Mouse (Mus musculus): ENCODE data around the gene Crtam. TPM values are rescaled to one million over a fixed set of nuclear protein-coding genes. Genes with fewer than 3 reads are reported as not detected.

Gene Crtam
- polyA plus RNA-seq, 1 experiment from 2014 or later: 0.39 TPM

DNA sequence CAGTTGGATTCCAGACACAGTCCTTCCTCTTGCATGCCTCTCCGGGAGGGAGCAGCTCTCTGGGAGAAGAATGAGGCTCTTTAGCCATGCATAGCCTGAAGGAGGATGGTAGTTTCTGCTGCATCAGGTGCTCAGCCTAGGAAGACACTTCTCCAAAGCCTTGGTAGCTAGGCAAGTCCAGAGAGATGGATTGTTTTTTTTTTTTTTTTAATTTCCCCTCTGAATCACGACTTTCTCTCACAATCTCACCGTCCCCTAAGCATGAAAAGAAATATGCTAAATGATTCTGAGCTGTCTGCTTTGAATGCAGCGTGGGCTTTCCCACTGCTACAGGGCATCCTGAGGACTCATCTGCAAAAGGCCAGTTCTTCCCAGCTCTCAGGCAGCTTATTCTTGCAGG, 10.1 kb upstream of the Crtam start:
- DNase-seq (ENCODE audit: low spot score) (no peak), ATAC-seq (ENCODE audit: low FRiP score) (no peak)
- WGBS: 20% methylated on average over 4 of the region's 4 CpGs
- Histone ChIP-seq H3K4me1 (replicated peaks; ENCODE audit: control insufficient read depth, insufficient read depth, low read length) (peaks cover 25% of the 10 kb centered on the region), H3K27ac (peak overlapping the region; percentile 72), H3K9ac (no peak overlapping the region), H3K4me2 (replicated peaks) (no peak overlapping the region), H3K4me3 (replicated peaks; ENCODE audit: low read length) (no peak overlapping the region), H3K27me3 (ENCODE audit: control insufficient read depth, insufficient read depth, low read length) (no peaks in the 10 kb centered on the region), H3K9me3 (ENCODE audit: control insufficient read depth, low read length) (no peaks in the 10 kb centered on the region), H3K36me3 (replicated peaks; ENCODE audit: control insufficient read depth, insufficient read depth) (peaks cover 7% of the 10 kb centered on the region)

DNA sequence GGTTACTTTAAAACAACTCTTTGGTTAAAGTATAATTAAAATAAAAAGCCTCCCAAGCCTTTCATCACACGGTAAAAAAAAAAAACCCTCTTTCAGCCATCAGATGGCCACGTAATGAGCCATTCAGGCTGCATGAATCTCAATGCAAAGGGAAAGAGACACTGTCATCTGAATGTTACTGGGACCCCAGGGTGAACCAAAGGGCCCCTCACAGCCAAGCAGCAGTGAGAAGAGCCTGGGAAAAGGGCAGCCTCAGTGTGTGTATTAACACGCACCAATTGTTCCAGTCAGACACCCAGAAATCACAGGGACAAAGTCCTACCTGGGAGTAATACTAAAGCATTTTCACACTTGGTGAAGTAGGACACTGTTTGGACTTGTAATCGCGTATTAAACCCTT, 8.0 kb upstream of the Crtam start:
- 0 out of 2 replicates have a peak overlapping the region, but pooled peaks have one; percentile 13 for H3K4me2 ChIP-seq (replicated peaks)
- ATAC-seq (ENCODE audit: low FRiP score) (no peak), DNase-seq (ENCODE audit: low spot score) (no peak)
- H3K4me3 ChIP-seq (replicated peaks; ENCODE audit: low read length): no peak overlapping the region
- H3K4me1 ChIP-seq (replicated peaks; ENCODE audit: control insufficient read depth, insufficient read depth, low read length): peaks cover 29% of the 10 kb centered on the region
- H3K9ac ChIP-seq: no peak overlapping the region
- no peaks in the 10 kb centered on the region for H3K27me3 ChIP-seq (ENCODE audit: control insufficient read depth, insufficient read depth, low read length)
- whole genome bisulfite sequencing: 39% methylated on average over 5 of the region's 5 CpGs
- H3K36me3 ChIP-seq (replicated peaks; ENCODE audit: control insufficient read depth, insufficient read depth): no peaks in the 10 kb centered on the region; the same call in 1 of the 2 replicates
- no peaks in the 10 kb centered on the region for H3K9me3 ChIP-seq (ENCODE audit: control insufficient read depth, low read length)
- H3K27ac ChIP-seq: peak overlapping the region; percentile 89

DNA sequence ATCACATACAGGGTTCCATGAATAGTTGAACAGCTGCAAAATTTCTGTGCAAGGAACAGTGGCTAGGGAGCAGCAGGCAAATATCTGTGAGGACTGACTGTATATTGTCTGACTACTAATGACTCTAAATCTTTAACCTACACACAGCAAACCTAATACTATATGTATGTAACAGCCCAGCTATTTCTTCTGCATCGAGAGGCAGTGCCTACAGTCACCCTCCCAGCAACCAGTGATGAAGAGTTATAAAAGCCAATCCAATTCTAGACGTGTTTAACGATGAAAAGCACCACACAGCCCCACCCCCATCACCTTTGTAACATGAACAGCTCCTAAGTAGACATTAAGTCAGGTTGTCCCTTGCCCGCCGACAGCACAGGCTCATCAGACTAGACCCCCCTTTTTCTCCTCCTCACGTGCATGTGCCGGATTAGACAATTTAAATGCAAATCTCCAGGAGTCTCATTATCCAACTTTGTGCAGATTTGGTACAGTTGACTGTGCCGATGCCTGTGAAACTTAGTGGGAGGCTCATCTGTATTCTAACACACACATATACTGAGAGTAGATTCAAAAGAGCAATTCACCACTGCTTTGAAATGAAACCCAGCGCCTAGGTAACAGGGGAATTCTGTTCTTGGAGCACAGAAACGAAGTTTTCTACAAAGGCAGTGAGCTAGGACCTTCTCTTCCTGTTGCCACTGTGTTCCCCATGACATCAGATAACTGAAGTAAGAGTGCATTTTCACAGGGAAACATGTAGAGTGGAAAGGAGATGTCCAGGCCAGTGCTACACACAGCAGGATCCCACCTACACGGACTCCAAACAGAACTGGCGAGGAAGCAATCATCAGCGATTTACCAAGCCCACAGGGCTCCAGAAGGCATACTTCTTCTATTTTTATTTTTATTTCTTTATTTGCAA, 7.3 kb upstream of the Crtam start:
- Histone ChIP-seq H3K4me2 (replicated peaks) (peak overlapping the region; percentile 13; the same call in 1 of the 2 replicates), H3K27me3 (ENCODE audit: control insufficient read depth, insufficient read depth, low read length) (no peaks in the 10 kb centered on the region), H3K9me3 (ENCODE audit: control insufficient read depth, low read length) (no peaks in the 10 kb centered on the region), H3K9ac (no peak overlapping the region), H3K27ac (peak overlapping the region; percentile 89), H3K4me3 (replicated peaks; ENCODE audit: low read length) (no peak overlapping the region), H3K36me3 (replicated peaks; ENCODE audit: control insufficient read depth, insufficient read depth) (no peaks in the 10 kb centered on the region; the same call in 1 of the 2 replicates), H3K4me1 (replicated peaks; ENCODE audit: control insufficient read depth, insufficient read depth, low read length) (peaks cover 29% of the 10 kb centered on the region)
- peak; percentile 67 for DNase-seq (ENCODE audit: low spot score)
- WGBS: 16% methylated on average over 13 of the region's 13 CpGs
- peak; percentile 89 for ATAC-seq (ENCODE audit: low FRiP score)

DNA sequence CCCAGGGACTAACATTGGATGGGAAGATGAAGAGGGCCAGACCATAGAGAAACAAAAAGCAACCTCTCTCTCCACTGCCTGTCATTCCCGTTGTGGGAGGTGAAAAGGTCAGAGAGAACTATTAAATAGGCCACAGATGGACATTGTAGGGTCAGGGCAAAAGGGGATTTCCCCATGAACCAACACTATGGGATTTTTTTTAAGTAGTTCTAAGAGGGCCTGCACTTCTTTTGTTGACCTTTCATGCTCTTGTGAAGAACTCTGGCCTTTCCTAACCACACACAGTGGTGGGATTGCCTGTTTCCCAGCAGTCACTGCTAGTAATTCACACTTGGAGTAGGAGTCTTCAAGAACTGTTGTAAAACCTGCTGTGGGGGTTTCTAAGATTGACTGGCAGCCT, 3.4 kb upstream of the Crtam start:
- no peaks in the 10 kb centered on the region for H3K27me3 ChIP-seq (ENCODE audit: control insufficient read depth, insufficient read depth, low read length)
- no peak for ATAC-seq (ENCODE audit: low FRiP score)
- H3K4me1 ChIP-seq (replicated peaks; ENCODE audit: control insufficient read depth, insufficient read depth, low read length): peaks cover 26% of the 10 kb centered on the region
- H3K27ac ChIP-seq: no peak overlapping the region
- H3K4me3 ChIP-seq (replicated peaks; ENCODE audit: low read length): no peak overlapping the region
- 0% methylated on average over 1 of the region's 1 CpGs for WGBS
- H3K9me3 ChIP-seq (ENCODE audit: control insufficient read depth, low read length): no peaks in the 10 kb centered on the region
- no peak overlapping the region for H3K9ac ChIP-seq
- H3K4me2 ChIP-seq (replicated peaks): no peak overlapping the region
- DNase-seq (ENCODE audit: low spot score): no peak
- H3K36me3 ChIP-seq (replicated peaks; ENCODE audit: control insufficient read depth, insufficient read depth): no peaks in the 10 kb centered on the region

DNA sequence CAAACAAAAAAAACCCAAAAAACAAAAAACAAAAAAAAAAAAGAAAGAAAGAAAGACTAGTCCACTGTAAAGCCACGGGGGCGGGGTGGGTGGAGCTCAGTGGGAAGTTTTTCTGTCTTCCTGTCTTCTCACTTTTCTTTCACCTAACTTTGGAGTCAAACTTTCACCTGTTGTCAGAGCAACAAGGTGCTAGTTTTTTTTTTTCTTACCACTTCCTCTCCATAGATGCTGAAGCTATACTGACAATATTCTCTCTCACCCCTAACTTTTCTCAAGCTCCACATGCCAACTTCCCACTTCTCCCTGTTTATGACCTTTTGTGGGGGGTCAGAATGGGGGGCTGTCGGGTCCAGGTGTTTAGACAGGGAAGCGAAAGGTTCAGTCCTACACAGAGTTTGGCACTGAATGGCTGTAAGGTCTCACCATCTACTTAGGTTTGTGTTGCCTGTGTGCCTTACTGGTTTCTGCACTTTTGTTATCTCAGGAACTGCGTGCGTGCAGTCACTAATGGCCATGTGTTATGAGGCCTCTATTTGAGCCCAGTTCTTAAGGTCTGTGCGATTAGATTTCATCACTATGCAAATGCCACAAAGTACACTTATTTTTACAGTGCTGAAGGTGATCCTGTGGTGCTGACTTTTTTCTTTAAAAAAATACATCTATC, 7.2 kb downstream of the Crtam start:
- H3K4me3 ChIP-seq (replicated peaks; ENCODE audit: low read length): no peak overlapping the region
- no peak overlapping the region for H3K27ac ChIP-seq
- H3K4me2 ChIP-seq (replicated peaks): no peak overlapping the region
- DNase-seq (ENCODE audit: low spot score) (no peak), ATAC-seq (ENCODE audit: low FRiP score) (no peak)
- H3K36me3 ChIP-seq (replicated peaks; ENCODE audit: control insufficient read depth, insufficient read depth): no peaks in the 10 kb centered on the region
- H3K9me3 ChIP-seq (ENCODE audit: control insufficient read depth, low read length): no peaks in the 10 kb centered on the region
- H3K4me1 ChIP-seq (replicated peaks; ENCODE audit: control insufficient read depth, insufficient read depth, low read length): no peaks in the 10 kb centered on the region; the same call in 1 of the 2 replicates
- 93% methylated on average over 7 of the region's 7 CpGs for WGBS
- H3K9ac ChIP-seq: no peak overlapping the region
- H3K27me3 ChIP-seq (ENCODE audit: control insufficient read depth, insufficient read depth, low read length): no peaks in the 10 kb centered on the region

DNA sequence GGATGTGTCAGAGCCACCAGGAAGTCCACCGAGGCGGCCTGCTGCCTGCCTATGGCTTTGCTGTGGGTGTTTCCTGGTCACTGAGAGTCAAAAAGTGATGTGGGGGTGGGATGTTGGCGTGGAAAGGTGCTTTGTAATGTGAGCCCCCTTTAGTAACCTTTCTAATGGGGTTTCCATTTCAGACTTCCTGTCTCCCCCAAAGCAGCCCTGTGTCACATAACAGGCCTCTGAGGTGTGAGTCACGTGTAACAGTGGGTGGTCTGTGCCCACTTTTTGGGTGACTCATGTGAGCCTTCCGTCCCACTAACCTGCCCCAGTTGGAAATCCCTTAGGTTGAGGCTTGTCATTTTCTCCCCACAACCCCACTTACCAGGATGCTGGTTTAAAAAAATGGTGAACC, 10.4 kb downstream of the Crtam start:
- peaks cover 5% of the 10 kb centered on the region; the same call in 1 of the 2 replicates for H3K4me1 ChIP-seq (replicated peaks; ENCODE audit: control insufficient read depth, insufficient read depth, low read length)
- no peak overlapping the region for H3K4me3 ChIP-seq (replicated peaks; ENCODE audit: low read length)
- no peak overlapping the region for H3K4me2 ChIP-seq (replicated peaks)
- ATAC-seq (ENCODE audit: low FRiP score): no peak
- DNase-seq (ENCODE audit: low spot score): no peak
- H3K9ac ChIP-seq: no peak overlapping the region
- H3K27ac ChIP-seq: no peak overlapping the region
- 92% methylated on average over 5 of the region's 5 CpGs for WGBS
- no peaks in the 10 kb centered on the region for H3K27me3 ChIP-seq (ENCODE audit: control insufficient read depth, insufficient read depth, low read length)
- no peaks in the 10 kb centered on the region for H3K36me3 ChIP-seq (replicated peaks; ENCODE audit: control insufficient read depth, insufficient read depth)
- H3K9me3 ChIP-seq (ENCODE audit: control insufficient read depth, low read length): no peaks in the 10 kb centered on the region

DNA sequence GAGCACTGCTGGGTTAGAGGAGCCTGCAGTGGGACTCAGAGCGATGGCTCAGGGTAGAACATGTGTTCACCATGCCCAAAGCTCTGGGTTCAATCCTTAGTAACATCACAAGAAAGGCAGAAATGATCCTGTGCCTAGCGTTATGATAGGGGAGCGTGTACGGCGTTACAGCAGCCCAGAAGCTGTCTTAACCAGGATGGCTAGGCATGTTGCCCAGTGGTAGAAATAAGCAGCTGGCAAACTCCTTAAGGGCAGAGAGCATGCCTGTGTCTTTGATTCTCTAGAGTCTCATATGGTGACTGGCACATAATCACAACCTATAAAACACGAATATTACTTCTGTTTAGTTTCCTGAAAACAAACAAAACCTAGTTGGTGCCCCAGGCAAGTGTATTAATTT, 12.9 kb downstream of the Crtam start:
- DNase-seq (ENCODE audit: low spot score): no peak
- H3K27ac ChIP-seq: no peak overlapping the region

DNA sequence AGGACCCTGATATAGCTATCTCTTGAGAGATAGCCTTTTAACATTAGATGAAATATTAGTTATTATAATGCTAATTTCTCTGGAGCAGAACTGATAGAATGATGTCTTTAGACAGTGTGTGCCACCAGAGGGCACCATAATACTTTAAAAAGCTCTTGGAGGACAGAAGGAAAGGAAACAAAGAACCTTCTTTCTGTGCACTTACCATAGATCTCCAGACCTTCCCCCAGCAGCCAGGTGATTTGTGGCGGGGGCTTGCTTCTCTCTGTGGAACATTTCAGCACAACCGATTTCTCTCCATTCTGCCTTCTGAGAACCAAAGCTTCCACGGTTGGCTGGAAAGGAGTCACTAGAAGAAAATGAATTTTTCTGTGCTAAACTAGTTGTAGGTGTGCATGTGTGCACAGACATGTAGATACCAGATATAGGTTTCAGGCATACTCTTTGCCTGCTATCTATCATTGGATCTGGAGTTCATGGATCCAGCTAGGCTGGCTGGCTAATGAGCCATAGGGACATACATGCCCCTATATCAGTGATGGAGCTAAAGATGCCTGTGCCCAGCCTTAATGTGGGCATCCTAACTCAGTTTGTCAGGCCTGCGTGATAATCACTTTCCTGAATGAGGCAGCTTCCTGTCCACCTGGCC, 14.4 kb downstream of the Crtam start:
- Histone ChIP-seq H3K36me3 (replicated peaks; ENCODE audit: control insufficient read depth, insufficient read depth) (no peaks in the 10 kb centered on the region), H3K4me1 (replicated peaks; ENCODE audit: control insufficient read depth, insufficient read depth, low read length) (peaks cover 5% of the 10 kb centered on the region; the same call in 1 of the 2 replicates), H3K9me3 (ENCODE audit: control insufficient read depth, low read length) (no peaks in the 10 kb centered on the region), H3K9ac (peak overlapping the region; percentile 43), H3K4me2 (replicated peaks) (no peak overlapping the region), H3K4me3 (replicated peaks; ENCODE audit: low read length) (no peak overlapping the region), H3K27ac (peak overlapping the region; percentile 81), H3K27me3 (ENCODE audit: control insufficient read depth, insufficient read depth, low read length) (no peaks in the 10 kb centered on the region)
- ATAC-seq (ENCODE audit: low FRiP score) (peak; percentile 79; the same call in 1 of the 2 replicates), DNase-seq (ENCODE audit: low spot score) (peak; percentile 88)
- WGBS: 41% methylated on average over 4 of the region's 4 CpGs

More for the DNA sequence above, 12.9 kb downstream of the Crtam start:
- no peak for ATAC-seq (ENCODE audit: low FRiP score)
- no peak overlapping the region for H3K9ac ChIP-seq
- H3K4me3 ChIP-seq (replicated peaks; ENCODE audit: low read length): no peak overlapping the region
- H3K27me3 ChIP-seq (ENCODE audit: control insufficient read depth, insufficient read depth, low read length): no peaks in the 10 kb centered on the region
- no peaks in the 10 kb centered on the region for H3K9me3 ChIP-seq (ENCODE audit: control insufficient read depth, low read length)
- H3K36me3 ChIP-seq (replicated peaks; ENCODE audit: control insufficient read depth, insufficient read depth): no peaks in the 10 kb centered on the region
- peaks cover 5% of the 10 kb centered on the region; the same call in 1 of the 2 replicates for H3K4me1 ChIP-seq (replicated peaks; ENCODE audit: control insufficient read depth, insufficient read depth, low read length)
- no peak overlapping the region for H3K4me2 ChIP-seq (replicated peaks)
- 77% methylated on average over 6 of the region's 6 CpGs for WGBS

DNA sequence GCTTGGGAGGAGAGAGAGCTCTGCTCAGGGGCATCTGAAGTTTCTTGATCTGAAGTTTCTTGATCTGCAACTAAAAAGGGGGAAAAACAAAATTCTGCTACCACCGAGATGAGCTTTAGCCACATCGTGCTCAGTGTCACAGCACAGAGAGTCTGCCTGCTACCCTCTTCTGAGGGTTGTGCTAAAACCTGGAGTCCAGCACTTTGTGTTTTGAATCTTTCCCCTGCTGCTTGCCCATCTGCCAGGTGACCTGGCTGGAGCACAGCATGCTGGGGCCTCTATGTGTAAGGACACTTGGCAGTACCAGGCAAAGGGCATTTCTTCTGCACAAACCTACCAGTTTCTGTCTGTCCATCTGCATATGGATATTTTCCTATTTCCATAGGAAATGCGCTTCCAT, 20.1 kb downstream of the Crtam start:
- DNase-seq (ENCODE audit: low spot score) (no peak), ATAC-seq (ENCODE audit: low FRiP score) (no peak)
- no peaks in the 10 kb centered on the region; the same call in 1 of the 2 replicates for H3K4me1 ChIP-seq (replicated peaks; ENCODE audit: control insufficient read depth, insufficient read depth, low read length)
- H3K4me2 ChIP-seq (replicated peaks): no peak overlapping the region
- H3K27me3 ChIP-seq (ENCODE audit: control insufficient read depth, insufficient read depth, low read length): no peaks in the 10 kb centered on the region
- H3K27ac ChIP-seq: no peak overlapping the region
- H3K36me3 ChIP-seq (replicated peaks; ENCODE audit: control insufficient read depth, insufficient read depth): no peaks in the 10 kb centered on the region
- no peak overlapping the region for H3K4me3 ChIP-seq (replicated peaks; ENCODE audit: low read length)
- no peaks in the 10 kb centered on the region for H3K9me3 ChIP-seq (ENCODE audit: control insufficient read depth, low read length)
- WGBS: 83% methylated on average over 3 of the region's 3 CpGs
- H3K9ac ChIP-seq: no peak overlapping the region
